Mouse (Mus musculus): ENCODE measurements around the gene Tlr9.

GRCm38 (mm10) chr9:106176769-106177168, 45.6 kb upstream of the Tlr9 start:
- TF ChIP-seq CTCF (IDR thresholded peaks at IDR 0.05; ENCODE audit: borderline replicate concordance, control insufficient read depth, extremely low read depth, insufficient read depth, low read length, poor library complexity) (no peak), POLR2A (IDR thresholded peaks at IDR 0.05; ENCODE audit: control insufficient read depth, extremely low read depth, insufficient read depth, low read length, poor library complexity) (no peak)
